9 mouse cellular contexts compared by ENCODE assay signal in the genomic region with DNA sequence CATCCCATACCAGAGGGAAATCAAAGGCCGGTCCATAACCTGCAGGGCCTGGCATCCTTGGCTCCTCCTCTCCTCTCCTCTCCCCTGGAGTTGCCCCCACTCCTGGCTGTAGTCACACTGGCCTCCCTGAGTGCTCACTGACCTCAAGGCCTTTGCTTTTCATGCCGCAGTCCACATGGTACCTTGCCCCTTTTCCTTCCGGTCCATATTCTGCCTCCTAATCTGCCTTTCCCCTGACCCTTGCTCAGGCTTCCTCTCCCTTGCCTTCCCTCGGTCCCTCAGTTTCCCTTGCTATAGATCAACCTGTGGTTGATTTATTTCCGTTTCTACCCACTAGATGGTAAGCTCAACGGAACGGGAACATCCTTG. TPM values are rescaled to one million over a fixed set of nuclear protein-coding genes. Genes with fewer than 3 reads are reported as not detected.
DNase-seq lines count a peak whose midpoint lies in the region; ATAC-seq lines count a peak whose summit lies in the region.
"Had no signal": no experiment of that assay in that cellular context is flagged by ENCODE, and none has a peak within 500 bp of the region (broad histone marks: within the 10 kb centered on the region; RNA-seq: fewer than 3 reads in every experiment).

No protein-coding gene starts in this region.

- intact Hi-C loops in left cerebral cortex, postnatal 25 days (cut with DNase I), result loop anchor here (5.0 kb wide), 1 partner anchor 125 kb away; a partner anchor contains a TSS

- H3K4me1 ChIP-seq in heart, embryonic 16.5 days (ENCODE audit: control insufficient read depth, insufficient read depth, low read length), result peaks cover 19% of the 10 kb centered on the region
- peaks cover 32% of the 10 kb centered on the region for H3K4me1 ChIP-seq in embryonic facial prominence, embryonic 15.5 days
- peaks cover 14% of the 10 kb centered on the region for H3K4me1 ChIP-seq in kidney, embryonic 14.5 days (ENCODE audit: control insufficient read depth, insufficient read depth, low read length)
- H3K4me1 ChIP-seq in midbrain, embryonic 16.5 days (ENCODE audit: control insufficient read depth, insufficient read depth, low read length), result peaks cover 32% of the 10 kb centered on the region

- no peak for DNase-seq in heart, adult 11 months
- no peak for DNase-seq in thymus, postnatal 25 days
- DNase-seq in left cerebral cortex, postnatal 25 days (ENCODE audit: low spot score in 2 of 2), result no peak
- DNase-seq in frontal cortex, adult 2 months (ENCODE audit: extremely low spot score in 1 of 2, low spot score in 1 of 2), result no peak

- H3K4me3 ChIP-seq in heart, embryonic 16.5 days (ENCODE audit: low read length), result peak overlapping the region; percentile 40
- H3K4me3 ChIP-seq in embryonic facial prominence, embryonic 15.5 days (replicated peaks), result peak overlapping the region; percentile 28; the same call in 1 of the 2 replicates
- H3K4me3 ChIP-seq in kidney, embryonic 14.5 days (ENCODE audit: low read length), result peak overlapping the region; percentile 18; the same call in 1 of the 2 replicates
- peak overlapping the region; percentile 21 for H3K4me3 ChIP-seq in midbrain, embryonic 16.5 days (ENCODE audit: low read depth, low read length)

- H3K9me3 ChIP-seq in heart, embryonic 16.5 days (replicated peaks; ENCODE audit: control insufficient read depth, low read length), result no peaks in the 10 kb centered on the region
- H3K9me3 ChIP-seq in embryonic facial prominence, embryonic 15.5 days (replicated peaks), result no peaks in the 10 kb centered on the region
- no peaks in the 10 kb centered on the region for H3K9me3 ChIP-seq in kidney, embryonic 14.5 days (ENCODE audit: control insufficient read depth, low read length)
- no peaks in the 10 kb centered on the region for H3K9me3 ChIP-seq in midbrain, embryonic 16.5 days (replicated peaks; ENCODE audit: control insufficient read depth, low read length, poor library complexity, severe bottlenecking)

- H3K27me3 ChIP-seq in heart, embryonic 16.5 days (ENCODE audit: control insufficient read depth, insufficient read depth, low read length), result no peaks in the 10 kb centered on the region
- H3K27me3 ChIP-seq in embryonic facial prominence, embryonic 15.5 days, result no peaks in the 10 kb centered on the region
- H3K27me3 ChIP-seq in kidney, embryonic 14.5 days (ENCODE audit: control insufficient read depth, insufficient read depth, low read length), result no peaks in the 10 kb centered on the region
- H3K27me3 ChIP-seq in midbrain, embryonic 16.5 days (ENCODE audit: control insufficient read depth, insufficient read depth, low read depth, low read length), result no peaks in the 10 kb centered on the region

- ATAC-seq in heart, embryonic 16.5 days (replicated peaks; ENCODE audit: extremely low read depth, insufficient read depth, low FRiP score), result no peak
- no peak for ATAC-seq in embryonic facial prominence, embryonic 15.5 days (ENCODE audit: insufficient number of reproducible peaks, low FRiP score, low TSS enrichment, low read depth)
- no peak for ATAC-seq in kidney, embryonic 14.5 days (ENCODE audit: low FRiP score, low TSS enrichment)
- no peak for ATAC-seq in midbrain, embryonic 16.5 days

- no peaks in the 10 kb centered on the region for H3K36me3 ChIP-seq in heart, embryonic 16.5 days (ENCODE audit: control insufficient read depth, insufficient read depth)
- H3K36me3 ChIP-seq in embryonic facial prominence, embryonic 15.5 days, result no peaks in the 10 kb centered on the region
- no peaks in the 10 kb centered on the region for H3K36me3 ChIP-seq in kidney, embryonic 14.5 days (ENCODE audit: control insufficient read depth, insufficient read depth, low read length)
- no peaks in the 10 kb centered on the region for H3K36me3 ChIP-seq in midbrain, embryonic 16.5 days (ENCODE audit: control insufficient read depth, insufficient read depth, low read length)

- 28% methylated on average over 7 of the region's 7 CpGs for WGBS in heart, embryonic 16.5 days
- 32% methylated on average over 7 of the region's 7 CpGs for WGBS in embryonic facial prominence, embryonic 15.5 days
- 30% methylated on average over 7 of the region's 7 CpGs for WGBS in kidney, embryonic 14.5 days
- 28% methylated on average over 7 of the region's 7 CpGs for WGBS in midbrain, embryonic 16.5 days

- peak overlapping the region; percentile 61 for H3K4me2 ChIP-seq in heart, embryonic 16.5 days (ENCODE audit: low read depth, low read length)
- peak overlapping the region; percentile 42 for H3K4me2 ChIP-seq in embryonic facial prominence, embryonic 15.5 days (replicated peaks)
- H3K4me2 ChIP-seq in kidney, embryonic 14.5 days (replicated peaks; ENCODE audit: low read depth, low read length), result peak overlapping the region; percentile 40
- peak overlapping the region; percentile 44 for H3K4me2 ChIP-seq in midbrain, embryonic 16.5 days (ENCODE audit: low read length)

- H3K9ac ChIP-seq in heart, embryonic 16.5 days (ENCODE audit: low read length), result no peak overlapping the region
- no peak overlapping the region for H3K9ac ChIP-seq in embryonic facial prominence, embryonic 15.5 days
- no peak overlapping the region for H3K9ac ChIP-seq in kidney, embryonic 14.5 days (ENCODE audit: low read depth, low read length)
- peak overlapping the region; percentile 61 for H3K9ac ChIP-seq in midbrain, embryonic 16.5 days (ENCODE audit: low read depth, low read length)

- H3K27ac ChIP-seq in heart, embryonic 16.5 days (ENCODE audit: low read length), result no peak overlapping the region
- H3K27ac ChIP-seq in embryonic facial prominence, embryonic 15.5 days (replicated peaks), result no peak overlapping the region
- H3K27ac ChIP-seq in kidney, embryonic 14.5 days (ENCODE audit: low read depth, low read length), result 0 out of 2 replicates have a peak overlapping the region, but pooled peaks have one; percentile 67
- peak overlapping the region; percentile 85 for H3K27ac ChIP-seq in midbrain, embryonic 16.5 days (ENCODE audit: low read length)

RNA-seq across cellular contexts. Expression of a gene that starts 4.2 kb away (rescaled TPM):
- 6.0 and 6.5 TPM in 2 replicates for polyA plus RNA-seq in heart, embryonic 16.5 days (2015; fragmentation: Nextera tagmentation; extraction: Ambion mirVana)
- 10.6 and 12.1 TPM in 2 replicates for polyA plus RNA-seq in embryonic facial prominence, embryonic 15.5 days (2015; fragmentation: Nextera tagmentation; extraction: Ambion mirVana)
- 12.5 and 14.0 TPM in 2 replicates for polyA plus RNA-seq in kidney, embryonic 14.5 days (2014; fragmentation: Nextera tagmentation; extraction: Ambion mirVana)
- polyA plus RNA-seq in midbrain, embryonic 16.5 days (2015; fragmentation: Nextera tagmentation; extraction: Ambion mirVana), result 17.4 and 22.3 TPM in 2 replicates
- 10 to 100 TPM; 61.3 to 74.6 TPM for total RNA-seq in left cerebral cortex, postnatal 25 days (2021)
- polyA plus RNA-seq in frontal cortex, adult 2 months (2012; rRNA removed), result 28.0 and 28.5 TPM in 2 replicates

RNA-seq across cellular contexts. Expression of a gene that starts 22.4 kb away (rescaled TPM):
- polyA plus RNA-seq in heart, embryonic 16.5 days (2015; fragmentation: Nextera tagmentation; extraction: Ambion mirVana), result not detected in 2 replicates
- polyA plus RNA-seq in embryonic facial prominence, embryonic 15.5 days (2015; fragmentation: Nextera tagmentation; extraction: Ambion mirVana), result not detected in 2 replicates
- polyA plus RNA-seq in kidney, embryonic 14.5 days (2014; fragmentation: Nextera tagmentation; extraction: Ambion mirVana), result not detected in 2 replicates
- not detected in 2 replicates for polyA plus RNA-seq in midbrain, embryonic 16.5 days (2015; fragmentation: Nextera tagmentation; extraction: Ambion mirVana)
- not detected for total RNA-seq in left cerebral cortex, postnatal 25 days (2021)
- polyA plus RNA-seq in frontal cortex, adult 2 months (2012; rRNA removed), result not detected in 2 replicates
- total RNA-seq: granulocyte monocyte progenitor cell, adult 5-6 weeks had no signal

Comparison
In these comparisons a context has a peak if more than half of its experiments do, and no peak if none do; other contexts are left out.
1. H3K27ac ChIP-seq: peak in kidney, embryonic 14.5 days (single experiment) and midbrain, embryonic 16.5 days (single experiment); none in heart, embryonic 16.5 days (single experiment) and embryonic facial prominence, embryonic 15.5 days (single experiment).
2. Peak in every context shown above with its lines, with median percentiles within 50 percentile points of each other: H3K4me2 ChIP-seq and H3K4me3 ChIP-seq.